Mouse (Mus musculus) telencephalon, adult 2 months (tissue): Measurements from ENCODE around the gene Trmt112.
"Not testable (repeated sequence)": the region's sequence is repeated elsewhere in the genome, so short reads cannot be mapped to it uniquely, and the experiment has no call there.

Source experiments
- DNase-seq: peaks from one replicate; pipeline ENCODE4 v3.0.0-alpha.2; 2011; ENCODE audit warnings: low read depth, low spot score

Trmt112 gene

GRCm38 (mm10) chr19:6909507-6910289 is at the start of gene Trmt112, which contains the start of gene Prdx5:
Gene Trmt112, plus strand, starts transcription at chr19:6909698.
Gene Prdx5, minus strand, starts transcription at chr19:6910106.
- peak; percentile 99 for DNase-seq

DNA sequence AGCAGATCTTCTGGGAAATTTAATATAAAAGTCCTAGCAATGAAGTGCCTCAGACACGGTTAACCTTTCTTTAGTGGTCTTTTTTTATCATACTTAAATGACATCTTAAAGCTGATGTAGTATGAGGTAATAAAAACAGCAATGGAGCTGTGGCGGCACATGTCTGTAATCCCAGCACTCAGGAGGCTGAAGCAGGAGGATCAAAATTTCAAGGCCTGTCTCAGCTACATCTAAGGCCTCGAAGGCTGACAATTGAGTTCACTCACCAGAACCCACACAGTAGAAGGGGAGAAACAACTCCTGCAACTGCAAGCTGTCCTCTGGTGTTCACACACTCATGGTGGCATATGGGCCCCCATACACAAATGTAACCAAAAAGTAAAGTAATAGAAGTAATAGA is 49.5 kb upstream of the Trmt112 start:
- DNase-seq: no peak

DNA sequence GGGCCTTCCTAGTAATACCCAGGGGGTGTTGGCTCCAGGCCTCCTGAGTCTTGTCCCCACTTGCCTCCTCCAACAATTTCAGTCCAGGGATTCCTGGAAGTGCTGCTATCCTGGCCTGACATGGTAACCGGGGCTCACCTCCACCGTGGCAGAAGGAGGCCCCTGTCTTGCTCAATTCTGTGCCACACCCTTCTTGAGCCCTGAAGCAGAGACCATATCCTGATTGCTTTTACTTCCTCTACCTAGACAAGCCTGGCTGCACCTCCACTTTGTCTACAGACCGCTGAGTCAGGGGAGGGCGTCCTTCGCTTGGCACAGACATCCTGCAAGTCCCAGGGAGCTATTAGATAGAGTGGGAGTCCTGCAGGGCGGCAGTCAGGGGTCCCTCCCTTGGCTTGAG is 48.8 kb upstream of the Trmt112 start:
- no peak for DNase-seq

- no peak for DNase-seq
Measured at GRCm38 (mm10) chr19:6861451-6861850, 48.0 kb upstream of the Trmt112 start.

- DNase-seq: no peak
Measured at GRCm38 (mm10) chr19:6869355-6869754, 40.1 kb upstream of the Trmt112 start.

DNA sequence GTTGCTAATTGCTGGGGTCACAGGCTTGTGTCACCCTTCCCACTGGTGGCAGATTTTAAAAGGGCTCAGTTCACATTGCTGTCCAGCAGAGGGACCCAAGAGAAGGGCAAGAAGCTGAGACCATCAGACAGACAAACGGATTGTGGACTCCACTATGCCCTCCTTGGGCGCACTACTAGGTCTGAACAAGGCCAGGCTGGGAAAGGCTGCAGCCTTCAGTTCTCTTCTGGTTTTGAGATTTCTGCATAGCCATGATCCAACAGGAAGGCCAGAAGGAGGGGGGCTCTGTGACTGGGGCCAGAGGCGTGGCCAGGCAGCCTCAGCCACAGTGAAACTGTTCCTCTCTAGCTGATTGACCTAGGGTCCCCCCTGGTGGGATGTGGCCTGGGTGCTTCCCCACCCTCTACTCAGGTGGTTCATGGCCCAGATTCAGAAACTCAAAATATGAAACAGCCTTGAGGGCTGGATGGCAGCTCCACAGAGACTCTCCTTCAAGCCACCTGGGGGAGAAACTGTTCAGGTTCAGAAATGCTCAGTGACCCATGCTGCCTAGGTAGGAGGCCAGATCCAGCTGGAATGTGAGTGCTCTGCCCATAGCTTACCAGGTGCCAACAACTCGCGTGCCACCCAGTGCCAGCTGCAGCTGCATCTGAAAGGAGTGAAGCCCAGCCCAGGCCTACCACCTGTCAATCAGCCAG is 37.8 kb upstream of the Trmt112 start:
- DNase-seq: no peak

GRCm38 (mm10) chr19:6872701-6873100 is 36.8 kb upstream of the Trmt112 start:
- no peak for DNase-seq

DNA sequence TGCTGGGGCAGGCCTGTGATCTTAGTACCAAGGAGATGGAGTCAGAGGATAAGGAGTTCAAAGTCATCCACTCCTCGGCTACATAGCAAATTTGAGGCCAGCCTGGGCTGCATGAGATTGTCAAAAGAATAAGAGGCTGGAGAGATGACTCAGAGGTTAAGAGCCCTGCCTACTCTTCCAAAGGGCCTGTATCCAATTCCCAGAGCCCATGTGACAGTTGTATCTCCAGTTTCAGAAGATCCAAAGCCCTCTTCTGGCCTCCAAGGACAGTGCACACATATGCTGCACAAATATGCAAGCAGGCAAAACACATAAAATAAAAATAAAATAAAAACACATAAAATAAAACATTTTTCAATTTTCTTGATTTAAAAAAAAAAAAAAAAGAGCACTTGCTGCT is 35.2 kb upstream of the Trmt112 start:
- DNase-seq: no peak

- DNase-seq: peak; percentile 27
Measured at GRCm38 (mm10) chr19:6875834-6876233, 33.7 kb upstream of the Trmt112 start.

DNA sequence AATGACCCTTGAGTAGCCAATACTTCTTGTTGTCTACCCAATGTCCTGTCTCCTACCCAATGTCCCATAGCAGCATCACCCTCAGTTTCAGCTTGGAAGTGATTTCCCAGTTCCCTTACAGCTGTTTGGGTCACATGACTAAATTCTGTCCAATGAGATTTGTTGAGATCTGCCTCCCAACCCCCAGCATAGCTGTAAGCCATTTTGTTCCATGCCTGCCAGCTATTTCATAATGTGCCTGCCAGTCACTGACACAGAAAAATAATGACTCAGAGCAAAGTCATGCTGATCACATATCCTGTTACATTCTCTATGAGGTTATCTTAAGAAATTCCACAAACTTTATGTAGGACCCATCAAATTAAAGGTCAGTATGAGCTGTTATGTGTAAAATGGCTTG is 32.7 kb upstream of the Trmt112 start:
- DNase-seq: no peak

GRCm38 (mm10) chr19:6877965-6878364 is 31.5 kb upstream of the Trmt112 start:
- DNase-seq: no peak

DNA sequence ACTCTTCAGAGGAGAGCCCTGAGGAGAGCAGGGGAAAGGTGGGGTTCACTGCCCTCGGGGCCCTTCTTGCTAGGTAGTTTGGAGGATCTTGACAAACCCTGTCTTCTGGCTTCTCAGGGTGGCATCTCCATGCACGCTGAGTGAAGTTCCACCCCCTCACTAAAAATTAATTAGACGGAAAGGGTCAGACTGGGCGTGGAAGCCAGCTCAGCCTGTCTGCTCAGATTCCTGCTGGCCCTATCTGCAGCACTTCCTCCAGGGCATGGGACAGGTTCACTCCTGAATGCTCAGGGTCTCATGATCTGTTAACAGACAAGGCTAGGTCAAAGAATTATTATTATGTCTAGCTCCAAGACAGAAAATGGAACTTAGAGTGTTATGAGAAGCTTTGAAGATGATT is 17.0 kb upstream of the Trmt112 start:
- no peak for DNase-seq

- no peak for DNase-seq
Measured at GRCm38 (mm10) chr19:6893731-6894451, 15.6 kb upstream of the Trmt112 start.

DNA sequence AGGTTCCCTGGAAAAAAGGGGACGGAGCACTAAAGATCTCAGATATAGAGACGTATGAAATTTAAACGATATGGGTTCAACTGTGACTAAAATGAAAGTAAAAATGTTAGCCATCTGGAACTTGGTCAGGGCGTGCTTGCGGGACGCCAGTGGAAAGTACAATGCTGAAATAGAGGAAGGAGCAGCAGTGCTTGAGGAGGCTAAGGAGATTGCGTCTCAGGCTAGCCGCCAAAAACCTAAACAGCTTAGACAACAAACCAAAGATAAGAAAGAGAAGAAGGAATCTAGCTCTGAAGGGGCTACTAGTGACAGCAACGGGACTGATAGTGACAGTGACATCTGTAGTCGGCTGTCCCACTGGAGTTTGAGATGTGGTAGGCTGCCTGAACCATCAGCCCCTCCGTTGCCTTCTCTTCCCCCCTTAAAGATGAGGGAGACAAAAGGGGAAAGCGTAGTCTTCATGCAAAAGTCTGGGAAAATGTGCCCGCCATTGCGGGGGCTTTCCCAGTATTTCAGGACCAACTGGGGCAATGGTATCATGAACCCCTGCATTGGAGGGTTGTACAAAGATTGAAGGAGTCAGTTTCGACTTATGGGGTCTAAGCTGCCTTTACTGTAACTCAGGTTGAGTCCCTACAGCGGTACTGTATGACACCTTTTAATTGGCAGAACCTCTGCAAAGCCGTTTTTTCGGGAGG is 13.7 kb upstream of the Trmt112 start:
- not testable (repeated sequence) for DNase-seq

DNA sequence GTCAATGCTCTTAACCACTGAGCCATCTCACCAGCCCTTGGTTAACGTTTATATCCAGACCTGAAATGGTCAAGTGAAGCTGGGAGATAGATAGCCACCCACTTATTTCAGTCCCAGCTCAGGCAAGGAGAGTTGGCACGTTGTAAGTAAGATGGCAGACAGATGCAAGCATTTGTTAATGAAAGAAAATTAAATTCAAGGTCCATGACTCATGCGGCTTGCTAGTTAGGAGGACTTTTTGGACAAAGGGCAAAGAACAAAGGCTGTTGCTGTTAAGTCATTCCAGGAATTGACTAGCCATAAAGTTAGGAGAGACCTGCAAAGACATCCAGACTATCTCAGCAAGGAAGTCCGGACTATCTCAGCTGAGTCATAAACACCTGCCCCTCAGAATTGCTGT is 9.9 kb upstream of the Trmt112 start:
- DNase-seq: no peak

DNA sequence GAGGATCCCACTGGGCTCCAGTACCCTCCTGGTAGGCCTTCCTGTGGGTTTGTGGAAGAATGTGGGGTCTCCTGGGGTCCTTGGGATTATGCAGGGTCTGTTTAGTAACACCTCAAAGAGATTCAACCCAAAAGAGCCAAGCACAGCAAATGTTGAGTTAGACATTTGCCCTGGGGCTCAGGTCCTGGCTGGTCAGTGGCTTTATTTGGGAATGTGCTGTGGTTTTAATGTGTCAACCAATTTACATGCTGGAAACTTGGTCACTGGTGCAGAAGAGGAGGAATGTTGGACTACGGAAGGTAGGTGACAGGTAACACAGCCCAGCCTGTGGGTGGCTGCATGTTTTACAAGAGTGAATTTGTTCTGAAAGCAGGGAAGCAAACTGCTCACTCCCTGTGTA is 6.5 kb upstream of the Trmt112 start:
- no peak for DNase-seq

- DNase-seq: no peak
Measured at GRCm38 (mm10) chr19:6904846-6905245, 4.7 kb upstream of the Trmt112 start.

DNA sequence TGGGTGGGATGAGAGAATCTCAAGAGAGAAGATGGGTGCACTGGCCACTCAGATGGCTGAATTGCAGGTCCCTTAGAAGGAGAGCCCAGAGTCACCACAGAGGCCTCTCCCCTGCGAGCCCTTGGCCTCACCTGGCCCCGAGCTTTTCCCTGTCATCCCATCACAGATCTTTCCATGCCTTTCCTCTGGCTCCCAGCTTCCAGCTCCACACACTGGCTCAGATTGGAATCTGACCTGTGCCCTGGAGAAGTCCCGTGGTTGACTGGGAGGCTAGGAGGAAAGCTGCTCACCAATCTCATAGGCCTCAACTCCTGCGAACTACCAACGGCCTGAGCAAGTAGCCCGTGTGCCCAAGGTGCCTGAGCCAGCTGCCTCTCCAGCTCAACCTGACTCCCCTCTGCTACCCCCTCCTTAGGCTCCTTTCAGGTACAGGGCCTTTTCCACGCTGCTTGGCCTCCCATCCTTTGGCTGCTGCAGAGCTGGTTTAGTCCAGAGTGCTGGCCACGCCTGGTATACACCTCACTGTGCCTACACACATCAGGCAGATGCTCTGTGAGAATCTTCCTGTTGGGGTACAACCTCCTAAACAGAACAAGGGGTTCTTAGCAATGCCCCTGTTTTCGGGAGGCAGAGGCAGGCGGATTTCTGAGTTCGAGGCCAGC is 3.9 kb upstream of the Trmt112 start:
- no peak for DNase-seq

DNA sequence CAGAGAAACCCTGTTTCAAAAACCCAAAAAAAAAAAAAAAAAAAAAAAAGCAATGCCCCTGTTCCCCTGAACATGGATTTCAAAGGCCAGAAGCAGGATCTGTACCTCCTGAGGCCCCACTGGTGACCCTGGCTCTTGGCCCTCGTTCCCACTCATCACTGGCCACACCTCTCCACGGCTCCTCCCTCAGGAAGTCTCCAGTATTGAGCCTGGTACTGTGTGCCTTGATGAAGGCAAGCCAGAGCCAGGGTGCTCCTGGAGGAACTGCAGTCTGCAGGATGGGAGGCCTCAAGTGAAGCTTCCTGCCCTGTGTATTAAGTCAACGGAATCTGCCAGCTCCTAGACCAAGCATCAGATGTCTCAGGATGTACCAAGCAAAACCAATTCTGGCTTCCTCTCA is 3.3 kb upstream of the Trmt112 start:
- DNase-seq: no peak

DNA sequence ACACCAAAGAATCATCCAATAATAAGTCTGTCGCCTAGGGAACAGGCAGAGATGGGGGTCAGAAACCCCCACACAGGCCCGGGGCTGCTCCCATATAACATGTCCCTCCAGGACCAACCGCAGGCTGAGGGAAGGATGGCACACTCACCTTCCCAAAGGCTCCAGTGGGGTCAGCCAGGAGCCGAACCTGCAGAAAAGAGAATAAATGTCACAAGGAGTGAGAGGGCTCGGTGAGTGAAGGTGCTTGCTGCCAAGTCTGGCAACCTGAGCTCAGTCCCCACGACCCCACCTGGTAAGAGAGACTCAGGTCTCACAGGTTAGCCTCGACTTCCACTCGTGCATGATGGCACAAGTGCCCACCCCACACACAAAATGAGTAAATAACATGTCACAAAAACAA is 2.4 kb upstream of the Trmt112 start:
- no peak for DNase-seq

GRCm38 (mm10) chr19:6907811-6908540 is 1.5 kb upstream of the Trmt112 start:
- no peak for DNase-seq
